Mouse (Mus musculus): ENCODE measurements around the gene Rspry1.

Gene Rspry1

GRCm38 (mm10) chr8:94602471-94603131, 864 bp downstream of the Rspry1 start:
- no peak for DNase-seq (ENCODE audit: extremely low spot score, low spot score)

DNA sequence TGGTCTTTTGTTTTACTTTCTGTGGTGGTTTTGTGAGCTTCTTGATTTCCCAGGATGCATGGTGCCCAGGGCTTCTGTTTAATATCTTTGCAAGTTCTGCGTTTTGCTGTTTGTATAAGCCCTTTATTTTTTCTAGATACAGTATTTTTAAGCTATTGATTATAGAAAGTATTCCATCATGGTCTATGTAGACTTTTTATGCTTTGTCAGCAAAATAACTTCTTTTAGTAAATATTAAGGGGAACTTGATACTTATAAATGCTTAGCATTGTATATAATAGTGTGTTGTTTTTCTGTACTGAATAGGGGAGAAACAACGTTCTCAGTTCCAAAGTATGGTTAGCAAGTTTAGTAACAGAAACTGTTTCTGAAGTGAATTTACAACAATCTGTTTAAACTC, 2.3 kb downstream of the Rspry1 start:
- no peak for DNase-seq (ENCODE audit: extremely low spot score, low spot score)

- DNase-seq (ENCODE audit: extremely low spot score, low spot score): no peak
These were observed 5.3 kb downstream of the Rspry1 start for GRCm38 (mm10) chr8:94607064-94607463.

DNA sequence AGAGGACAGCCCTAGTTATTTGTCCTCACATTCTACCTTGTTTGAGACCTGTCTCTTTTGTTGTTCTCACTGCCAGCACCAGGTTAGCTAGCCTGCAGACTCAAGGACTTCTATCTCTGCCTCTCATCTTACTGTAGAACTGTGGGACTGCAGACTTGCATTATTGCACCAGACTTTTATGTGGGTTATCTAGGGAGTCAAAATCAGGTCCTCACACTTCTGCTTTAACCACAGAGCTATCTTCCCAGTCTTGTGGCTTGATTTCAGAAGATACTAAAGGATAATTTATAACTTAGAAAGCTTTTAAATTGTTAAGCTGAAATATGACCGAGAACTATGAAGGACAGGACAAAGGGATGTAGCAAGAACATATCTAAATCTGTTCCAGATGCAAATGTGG, 23.1 kb downstream of the Rspry1 start:
- DNase-seq (ENCODE audit: extremely low spot score, low spot score): no peak

DNA sequence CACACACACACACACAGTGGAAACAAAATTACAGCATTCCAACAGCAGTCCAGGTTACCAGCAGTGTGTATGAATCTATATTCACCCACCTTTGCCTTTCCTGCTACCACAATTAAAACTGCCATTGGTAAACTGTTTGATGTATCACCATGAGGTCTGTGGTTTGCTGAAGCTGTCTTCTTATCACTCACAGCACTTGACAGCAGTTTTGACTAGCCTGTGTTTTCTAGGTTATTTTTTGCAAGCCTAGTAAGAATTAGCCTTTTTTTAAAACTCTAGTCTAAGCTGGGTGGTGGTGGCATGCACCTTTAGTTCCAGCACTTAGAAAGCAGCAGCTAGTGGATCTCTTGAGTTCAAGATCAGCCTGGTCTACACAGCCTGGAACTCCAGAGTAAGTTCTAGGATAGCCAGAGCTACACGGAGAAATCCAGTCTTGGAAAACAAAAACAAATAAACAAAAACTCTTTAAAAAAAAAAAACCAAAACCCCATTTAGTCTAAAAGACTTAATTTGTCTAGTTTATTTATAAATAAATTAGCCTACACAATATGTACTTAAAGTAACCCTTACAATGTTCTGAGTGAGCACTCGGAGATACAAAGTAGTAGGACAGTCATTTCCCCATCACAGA, 31.9 kb downstream of the Rspry1 start:
- DNase-seq (ENCODE audit: extremely low spot score, low spot score): no peak

DNA sequence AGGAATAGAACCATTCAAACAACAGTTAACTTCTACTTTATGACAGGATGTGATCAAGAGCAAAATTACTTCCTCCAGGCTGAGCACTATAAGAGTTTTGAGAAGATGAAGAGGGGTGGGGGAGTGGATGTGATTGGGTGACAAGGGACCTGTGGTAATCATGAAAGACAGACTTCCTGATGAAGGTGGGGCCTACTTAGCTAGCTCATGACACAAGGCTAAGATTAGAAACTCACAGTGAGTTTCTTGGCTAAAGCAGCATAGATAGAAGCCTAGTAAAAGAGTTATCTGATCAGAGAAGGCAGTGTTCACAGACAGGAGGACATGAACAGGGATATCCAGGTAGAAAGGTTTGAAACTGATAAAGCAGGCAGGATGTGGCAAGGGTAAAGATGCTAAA, 32.5 kb downstream of the Rspry1 start:
- no peak for DNase-seq (ENCODE audit: extremely low spot score, low spot score)

- no peak for DNase-seq (ENCODE audit: extremely low spot score, low spot score)
These were observed 39.4 kb downstream of the Rspry1 start for GRCm38 (mm10) chr8:94641183-94641582.

- no peak for DNase-seq (ENCODE audit: extremely low spot score, low spot score)
These were observed 40.2 kb downstream of the Rspry1 start for GRCm38 (mm10) chr8:94641938-94642337.

- DNase-seq (ENCODE audit: extremely low spot score, low spot score): no peak
These were observed 43.5 kb downstream of the Rspry1 start for GRCm38 (mm10) chr8:94645202-94645601.

GRCm38 (mm10) chr8:94646165-94646564, 44.4 kb downstream of the Rspry1 start:
- no peak for DNase-seq (ENCODE audit: extremely low spot score, low spot score)

- no peak for DNase-seq (ENCODE audit: extremely low spot score, low spot score)
These were observed 47.8 kb downstream of the Rspry1 start for GRCm38 (mm10) chr8:94649496-94649895.

DNA sequence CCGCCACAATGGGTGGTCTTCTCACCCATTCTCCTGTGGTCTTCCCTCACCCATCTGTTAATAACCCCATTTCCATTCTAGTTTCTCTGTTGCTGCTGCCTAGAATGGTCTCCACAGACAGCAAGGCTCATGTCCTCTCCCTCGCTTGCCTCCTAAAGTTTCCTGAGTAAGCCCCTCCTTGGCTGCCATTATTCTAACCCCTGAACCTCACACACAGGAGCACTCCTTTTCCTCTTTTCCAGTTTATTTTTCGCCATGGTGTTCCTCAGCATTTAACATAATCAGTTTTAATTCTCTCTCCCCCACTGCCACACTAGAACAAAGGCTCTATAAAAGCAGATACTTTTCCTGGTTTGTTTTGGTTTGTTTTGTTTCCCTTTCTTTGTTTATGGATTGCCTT, 51.2 kb downstream of the Rspry1 start:
- DNase-seq (ENCODE audit: extremely low spot score, low spot score): no peak

- no peak for DNase-seq (ENCODE audit: extremely low spot score, low spot score)
These were observed 53.3 kb downstream of the Rspry1 start for GRCm38 (mm10) chr8:94654994-94655393.

- no peak for DNase-seq (ENCODE audit: extremely low spot score, low spot score)
These were observed 56.3 kb downstream of the Rspry1 start for GRCm38 (mm10) chr8:94658031-94658430.

DNA sequence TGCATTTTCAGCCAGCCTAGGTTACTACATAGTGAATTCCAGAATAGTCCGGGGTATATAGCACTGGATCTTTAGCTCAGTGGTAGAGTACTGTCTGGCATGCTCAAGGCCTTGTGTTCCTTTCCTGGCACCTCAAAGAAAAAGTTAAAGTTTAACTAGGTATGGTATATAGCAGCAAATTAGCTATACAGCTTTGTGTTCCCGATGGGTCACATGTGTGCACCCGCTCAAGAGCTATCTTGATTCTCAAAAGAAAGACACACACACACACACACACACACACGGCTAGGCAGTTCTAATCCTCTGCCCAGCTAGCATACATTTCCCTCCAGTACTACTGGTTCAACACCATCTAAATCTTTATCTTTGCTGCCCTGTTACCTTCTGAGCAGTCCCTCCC, 58.7 kb downstream of the Rspry1 start:
- DNase-seq (ENCODE audit: extremely low spot score, low spot score): no peak

DNA sequence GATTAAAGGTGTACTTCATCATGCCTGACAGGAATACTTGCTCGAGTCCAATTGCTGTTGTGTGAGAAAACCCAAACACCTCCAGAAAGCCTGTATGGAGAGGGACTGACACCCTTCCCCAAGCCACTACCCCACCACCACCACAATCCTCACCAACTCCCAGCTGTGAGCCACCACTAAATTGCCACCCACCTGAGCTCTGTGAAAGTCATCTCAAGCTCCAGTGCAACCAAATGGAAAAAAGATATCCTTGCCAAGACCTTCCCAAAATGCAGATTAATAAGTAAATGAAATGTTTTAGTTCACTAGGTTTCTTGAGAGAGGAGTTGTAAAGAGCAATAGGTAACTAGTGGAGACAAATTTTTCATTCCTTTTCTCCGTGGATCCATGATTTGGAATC, 63.0 kb downstream of the Rspry1 start:
- DNase-seq (ENCODE audit: extremely low spot score, low spot score): no peak

DNA sequence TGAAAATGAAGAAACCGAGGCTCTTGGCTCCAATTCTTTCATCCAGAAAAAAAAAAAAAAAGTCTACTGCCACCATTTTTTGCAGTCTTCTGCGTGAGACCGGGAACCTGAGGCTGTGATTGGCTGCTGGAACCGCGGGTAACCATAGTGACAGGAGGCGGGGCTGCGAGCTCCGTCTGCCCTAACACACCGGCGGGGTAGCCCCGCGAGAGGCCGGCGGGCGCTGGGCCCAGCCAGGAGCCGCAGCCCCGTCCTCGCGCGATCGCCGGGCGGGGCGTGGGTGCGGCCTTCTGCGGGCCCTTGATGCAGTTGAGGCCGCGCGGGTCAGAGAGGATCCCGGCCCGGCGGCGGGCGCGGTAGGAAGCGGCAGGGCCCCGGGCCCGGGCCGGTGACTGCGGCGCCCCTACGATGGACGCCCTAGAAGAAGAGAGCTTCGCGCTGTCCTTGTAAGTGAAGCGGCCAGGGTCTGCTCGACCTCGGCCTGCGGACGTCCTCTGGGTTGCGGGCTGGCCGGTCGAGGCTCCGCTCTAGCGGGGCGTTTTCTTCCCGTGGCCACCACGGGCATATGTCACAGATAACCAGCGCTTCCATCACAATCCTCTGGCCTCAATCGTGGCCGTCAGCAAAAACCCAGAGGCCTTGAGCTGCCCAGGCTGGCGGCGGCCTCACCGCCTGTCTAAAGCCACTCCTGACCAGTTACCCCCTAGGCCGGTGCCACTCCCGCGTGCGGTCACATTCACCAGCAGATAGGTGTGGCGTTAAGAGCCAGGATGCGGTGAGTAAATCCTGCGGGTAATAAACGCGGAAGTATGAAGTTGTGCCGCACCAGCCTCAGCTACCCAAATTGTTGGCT, 64.9 kb downstream of the Rspry1 start, which contains the start of gene Arl2bp:
TSS of gene Arl2bp (plus strand) at position 145 of the 853 bp plus-strand sequence.
- DNase-seq (ENCODE audit: extremely low spot score, low spot score): peak; percentile 92

DNA sequence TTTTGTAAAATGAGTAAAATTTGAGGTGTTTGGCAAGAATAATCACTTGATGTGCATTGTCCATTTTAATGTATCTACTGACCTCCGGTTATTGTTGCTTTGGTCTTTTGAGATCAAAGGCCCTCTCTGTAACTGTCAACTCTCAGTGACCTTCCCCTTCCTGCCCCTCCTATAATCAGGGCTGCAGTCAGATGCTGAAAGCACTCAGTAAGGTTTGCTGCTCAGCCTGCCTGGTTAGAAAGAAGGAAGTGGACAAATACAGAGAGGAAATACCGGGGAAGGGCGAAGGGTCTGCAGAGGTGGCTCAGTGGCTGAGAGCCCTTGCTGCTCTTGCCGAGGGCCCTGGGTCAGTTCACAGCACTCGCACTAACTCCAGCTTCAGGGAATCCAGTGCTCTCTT, 72.6 kb downstream of the Rspry1 start:
- no peak for DNase-seq (ENCODE audit: extremely low spot score, low spot score)

- DNase-seq (ENCODE audit: extremely low spot score, low spot score): no peak
These were observed 74.2 kb downstream of the Rspry1 start for GRCm38 (mm10) chr8:94675923-94676322.

GRCm38 (mm10) chr8:94678582-94678981, 76.8 kb downstream of the Rspry1 start:
- DNase-seq (ENCODE audit: extremely low spot score, low spot score): no peak

GRCm38 (mm10) chr8:94680414-94680813, 78.7 kb downstream of the Rspry1 start:
- DNase-seq (ENCODE audit: extremely low spot score, low spot score): no peak
